Mouse (Mus musculus) midbrain, postnatal 0 days (tissue): Measurements from ENCODE around the gene Tppp3. TPM values are rescaled to one million over a fixed set of nuclear protein-coding genes. Genes with fewer than 3 reads are reported as not detected.

Experiments
- ATAC-seq: fragments of 200-750 bp; cut with Nextera tagmentation; 2 replicates; pipeline ENCODE4 v1.8.0; 2017; ENCODE audit warnings: moderate number of reproducible peaks, mild to moderate bottlenecking, moderate TSS enrichment, moderate library complexity; ENCODE audit not compliant: low FRiP score
- DNase-seq: peaks from one replicate; pipeline ENCODE4 v3.0.0-alpha.2; 2015; ENCODE audit warnings: low spot score
- H3K27ac ChIP-seq: fragments of 300-500 bp; sonication (generic); 2 replicates; pipeline ENCODE4 v1.5.1; 2014; ENCODE audit warnings: low read depth, mild to moderate bottlenecking, low read length, mixed read lengths
- H3K27me3 ChIP-seq: fragments of 300-500 bp; sonication (generic); 2 replicates; pipeline ENCODE4 v1.6.1; 2014; ENCODE audit warnings: low read length, control low read depth, mixed read lengths; ENCODE audit not compliant: insufficient read depth
- H3K36me3 ChIP-seq: fragments of 300-500 bp; sonication (generic); 2 replicates; pipeline ENCODE4 v1.6.1; 2014; ENCODE audit warnings: low read length, control low read depth, mixed read lengths; ENCODE audit not compliant: insufficient read depth
- H3K4me1 ChIP-seq: fragments of 300-500 bp; sonication (generic); 2 replicates; pipeline ENCODE4 v1.6.1; 2014; ENCODE audit warnings: mild to moderate bottlenecking, control low read depth, antibody characterized with exemption, low read length, mixed read lengths; ENCODE audit not compliant: insufficient read depth
- H3K4me2 ChIP-seq: fragments of 300-500 bp; sonication (generic); 2 replicates; pipeline ENCODE4 v1.6.1; 2014; ENCODE audit warnings: low read depth, mild to moderate bottlenecking, low read length, mixed read lengths; ENCODE audit not compliant: poor library complexity, severe bottlenecking
- H3K4me3 ChIP-seq: fragments of 300-500 bp; sonication (generic); 2 replicates; pipeline ENCODE4 v1.5.1; 2014; ENCODE audit warnings: low read depth, mild to moderate bottlenecking, low read length, moderate library complexity
- H3K9ac ChIP-seq: fragments of 300-500 bp; sonication (generic); replicated peaks from 2 replicates; pipeline ENCODE4 v1.6.1; 2014; ENCODE audit warnings: mild to moderate bottlenecking, low read length, moderate library complexity, mixed read lengths; ENCODE audit not compliant: poor library complexity, severe bottlenecking
- H3K9me3 ChIP-seq: fragments of 300-500 bp; sonication (generic); 2 replicates; pipeline ENCODE4 v1.6.1; 2016; ENCODE audit warnings: low read length, control low read depth
- CTCF ChIP-seq: IDR thresholded peaks from 2 replicates; pipeline ENCODE4 v1.5.1; 2016; ENCODE audit warnings: antibody characterized with exemption, mild to moderate bottlenecking
- WGBS: fragments of 180-500 bp; shearing (Covaris S2); extraction: QIAGEN DNeasy Blood & Tissue Kit; methylation state at CpG from one replicate; pipeline ENCODE4 v1.1.7; 2014; 5-methylcytosine and 5-hydroxymethylcytosine counted together
- polyA plus RNA-seq: library from polyadenylated mRNA; unstranded; fragments of >200 nt; fragmentation: Nextera tagmentation; extraction: Ambion mirVana; gene quantifications from 2 replicates; pipeline ENCODE4 v1.2.1, GENCODE M21; 2015
- total RNA-seq: library from RNA; depleted of rRNA; stranded (reverse); fragments of >200 nt; gene quantifications from 2 replicates; pipeline ENCODE4 v1.2.3, GENCODE M21; 2014; rRNA removed

Gene Tppp3
- total RNA-seq: 75.0 and 82.8 TPM in 2 replicates
- 159 and 164 TPM in 2 replicates for polyA plus RNA-seq

- H3K4me3 ChIP-seq: peak within 1 kb of the TSS; percentile 45
- WGBS: 8% methylated on average over 25 of the region's 25 CpGs
- H3K36me3 ChIP-seq: peaks cover 18% of the 10 kb centered on the region
- H3K4me1 ChIP-seq: peaks cover 23% of the 10 kb centered on the region
- peak; percentile 94 for DNase-seq
- TF ChIP-seq CTCF: peak; percentile 74
- peak within 1 kb of the TSS; percentile 73 for H3K9ac ChIP-seq
- no peaks in the 10 kb centered on the region for H3K9me3 ChIP-seq
- peak; percentile 90 for ATAC-seq
- H3K27me3 ChIP-seq: no peaks in the 10 kb centered on the region
- peak within 1 kb of the TSS; percentile 69 for H3K27ac ChIP-seq
- H3K4me2 ChIP-seq: peak within 1 kb of the TSS; percentile 68
Measured at GRCm38 (mm10) chr8:105471314-105472015, at the start of gene Tppp3. Tppp3 (minus strand) TSS chr8:105471526.

GRCm38 (mm10) chr8:105521061-105521460 lies 49.7 kb upstream of the Tppp3 start:
- ATAC-seq: no peak
- H3K4me2 ChIP-seq: no peak overlapping the region
- H3K27me3 ChIP-seq: peaks cover 16% of the 10 kb centered on the region
- no peaks in the 10 kb centered on the region for H3K9me3 ChIP-seq
- no peak overlapping the region for H3K4me3 ChIP-seq
- 3% methylated on average over 3 of the region's 3 CpGs for WGBS
- no peak overlapping the region for H3K9ac ChIP-seq
- no peak overlapping the region for H3K27ac ChIP-seq
- H3K36me3 ChIP-seq: peaks cover 21% of the 10 kb centered on the region
- TF ChIP-seq CTCF: no peak
- H3K4me1 ChIP-seq: peaks cover 3% of the 10 kb centered on the region; the same call in 1 of the 2 replicates
- no peak for DNase-seq

DNA sequence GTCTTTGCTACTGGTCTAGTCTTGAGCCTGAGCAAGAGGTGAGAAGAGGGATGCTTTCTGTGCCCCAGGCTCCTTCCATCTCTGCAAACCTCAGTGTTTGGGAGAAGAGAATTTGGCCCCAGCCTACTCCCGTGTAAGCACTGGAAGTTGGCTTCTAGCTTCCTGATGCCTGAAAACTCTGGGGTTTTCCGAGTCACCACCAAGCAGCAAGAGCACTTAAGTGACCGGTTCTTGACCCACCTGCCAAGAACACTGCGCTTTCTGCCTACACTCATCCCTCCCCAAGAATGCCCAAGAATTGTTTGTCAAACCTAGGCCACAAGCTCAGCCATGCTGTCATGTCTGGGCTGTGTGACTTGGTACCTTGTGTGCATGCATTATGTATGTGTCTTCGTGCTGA lies 49.2 kb upstream of the Tppp3 start:
- Histone ChIP-seq H3K4me1 (peaks cover 6% of the 10 kb centered on the region; the same call in 1 of the 2 replicates), H3K27ac (no peak overlapping the region), H3K4me2 (no peak overlapping the region), H3K9ac (no peak overlapping the region), H3K4me3 (no peak overlapping the region), H3K27me3 (peaks cover 16% of the 10 kb centered on the region), H3K36me3 (peaks cover 15% of the 10 kb centered on the region), H3K9me3 (no peaks in the 10 kb centered on the region)
- no peak for ATAC-seq
- TF ChIP-seq CTCF: no peak
- WGBS: 28% methylated on average over 5 of the region's 5 CpGs
- no peak for DNase-seq

GRCm38 (mm10) chr8:105519591-105519990 lies 48.3 kb upstream of the Tppp3 start:
- Histone ChIP-seq H3K36me3 (peaks cover 7% of the 10 kb centered on the region; the same call in 1 of the 2 replicates), H3K27me3 (peaks cover 16% of the 10 kb centered on the region), H3K4me2 (0 out of 2 replicates have a peak overlapping the region, but pooled peaks have one; percentile 98), H3K4me3 (no peak overlapping the region), H3K27ac (no peak overlapping the region), H3K9me3 (no peaks in the 10 kb centered on the region), H3K9ac (no peak overlapping the region), H3K4me1 (peaks cover 6% of the 10 kb centered on the region; the same call in 1 of the 2 replicates)
- DNase-seq (no peak), ATAC-seq (no peak)
- WGBS: 9% methylated on average over 2 of the region's 2 CpGs
- TF ChIP-seq CTCF: no peak

DNA sequence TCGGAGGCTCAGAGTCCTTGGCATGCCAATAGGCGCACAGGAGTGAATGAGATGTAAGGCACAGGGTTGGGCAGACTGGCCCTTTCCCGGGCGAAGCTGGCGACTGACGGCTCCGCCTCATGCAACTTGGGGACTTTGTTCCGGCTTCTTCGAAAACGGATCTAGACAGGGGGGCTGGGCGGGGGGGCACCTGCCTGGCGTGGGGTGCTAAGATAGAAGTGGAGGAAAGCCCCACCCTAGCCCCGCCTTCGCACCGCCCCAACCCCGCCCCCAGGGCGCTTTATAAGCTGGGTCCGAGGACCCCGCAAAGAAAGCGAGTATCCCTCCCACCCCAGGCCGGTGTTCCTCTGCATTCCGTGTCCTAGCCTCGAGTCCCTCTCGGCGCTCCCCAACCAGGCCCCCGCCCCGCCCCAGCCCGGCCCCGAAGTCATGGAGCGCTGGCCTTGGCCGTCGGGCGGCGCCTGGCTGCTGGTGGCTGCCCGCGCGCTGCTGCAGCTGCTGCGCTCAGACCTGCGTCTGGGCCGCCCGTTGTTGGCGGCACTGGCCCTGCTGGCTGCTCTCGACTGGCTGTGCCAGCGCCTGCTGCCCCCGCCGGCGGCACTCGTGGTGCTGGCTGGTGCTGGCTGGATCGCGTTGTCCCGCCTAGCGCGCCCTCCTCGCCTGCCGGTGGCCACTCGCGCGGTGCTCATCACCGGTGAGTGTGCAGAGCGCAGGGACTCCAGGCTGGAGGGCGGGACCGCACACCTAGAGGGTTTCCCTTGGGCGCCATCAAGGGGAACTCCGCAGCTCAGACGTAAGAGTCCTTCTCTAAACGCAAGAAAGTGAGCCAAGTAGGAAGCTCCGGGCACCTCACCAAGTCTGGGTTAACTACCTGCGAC lies 47.3 kb upstream of the Tppp3 start, which contains the start of gene Hsd11b2:
Gene Hsd11b2 (plus strand): TSS at position 320 of the 878 bp plus-strand sequence.
- peak; percentile 45; the same call in 1 of the 2 replicates for ATAC-seq
- peak; percentile 67 for DNase-seq
- H3K4me1 ChIP-seq: peaks cover 6% of the 10 kb centered on the region; the same call in 1 of the 2 replicates
- H3K9ac ChIP-seq: peak within 1 kb of the TSS; percentile 42; the same call in 1 of the 2 replicates
- H3K4me2 ChIP-seq: peak within 1 kb of the TSS; percentile 98
- peak; percentile 17 for TF ChIP-seq CTCF
- peaks cover 16% of the 10 kb centered on the region for H3K27me3 ChIP-seq
- H3K36me3 ChIP-seq: no peaks in the 10 kb centered on the region
- H3K4me3 ChIP-seq: peak within 1 kb of the TSS; percentile 43
- WGBS: under 1% methylated on average over 61 of the region's 68 CpGs
- no peak within 1 kb of the TSS for H3K27ac ChIP-seq
- H3K9me3 ChIP-seq: no peaks in the 10 kb centered on the region
